Comparison of ENCODE assay signal across 18 mouse cellular contexts in the genomic region with DNA sequence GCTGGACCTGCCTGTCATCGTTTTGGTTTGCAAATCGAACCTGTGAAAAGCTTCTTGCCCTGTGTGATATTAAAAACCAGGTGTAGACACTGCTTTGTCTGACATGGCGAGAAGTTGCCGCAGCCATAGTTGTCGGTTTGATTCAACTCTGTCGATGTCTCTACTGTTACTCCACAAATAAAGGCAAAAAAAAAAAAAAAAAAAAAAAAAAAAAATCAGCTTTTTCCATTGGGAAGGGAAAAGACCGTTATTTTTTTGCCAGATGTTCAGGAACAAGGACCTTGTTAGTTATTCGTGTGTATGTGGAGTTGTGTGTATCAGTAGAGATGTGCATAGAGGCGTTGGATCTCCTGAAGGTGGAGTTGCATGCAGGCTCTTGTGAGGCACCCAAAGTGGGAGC. TPM values are rescaled to one million over a fixed set of nuclear protein-coding genes. Genes with fewer than 3 reads are reported as not detected.
A peak's percentile ranks its signal among the peaks of the same experiment; 100 is the strongest.
DNase-seq lines count a peak whose midpoint lies in the region; ATAC-seq and TF ChIP-seq lines count a peak whose summit lies in the region.
"Had no signal": no experiment of that assay in that cellular context is flagged by ENCODE, and none has a peak within 500 bp of the region (broad histone marks: within the 10 kb centered on the region; RNA-seq: fewer than 3 reads in every experiment).

No protein-coding gene starts in this region.

- H3K4me2 ChIP-seq in intestine, embryonic 15.5 days (replicated peaks), result peak overlapping the region; percentile 53; the same call in 1 of the 2 replicates
- H3K4me2 ChIP-seq in intestine, embryonic 16.5 days (ENCODE audit: low read depth, low read length), result no peak overlapping the region
- 0 out of 2 replicates have a peak overlapping the region, but pooled peaks have one; percentile 48 for H3K4me2 ChIP-seq in forebrain, embryonic 15.5 days (replicated peaks)
- H3K4me2 ChIP-seq in hindbrain, postnatal 0 days (ENCODE audit: low read depth, low read length), result peak overlapping the region; percentile 52
- peak overlapping the region; percentile 48 for H3K4me2 ChIP-seq in midbrain, embryonic 15.5 days

- H3K9me3 ChIP-seq in intestine, embryonic 15.5 days, result no peaks in the 10 kb centered on the region
- H3K9me3 ChIP-seq in intestine, embryonic 16.5 days (ENCODE audit: control insufficient read depth, low read length), result no peaks in the 10 kb centered on the region
- H3K9me3 ChIP-seq in forebrain, embryonic 15.5 days, result no peaks in the 10 kb centered on the region
- no peaks in the 10 kb centered on the region for H3K9me3 ChIP-seq in hindbrain, postnatal 0 days (ENCODE audit: low read length)
- H3K9me3 ChIP-seq in midbrain, embryonic 15.5 days, result no peaks in the 10 kb centered on the region
- H3K9me3 ChIP-seq: limb, embryonic 15.5 days had no signal

- no peaks in the 10 kb centered on the region for H3K36me3 ChIP-seq in intestine, embryonic 15.5 days
- H3K36me3 ChIP-seq in intestine, embryonic 16.5 days (ENCODE audit: control insufficient read depth, insufficient read depth, low read length), result no peaks in the 10 kb centered on the region
- no peaks in the 10 kb centered on the region for H3K36me3 ChIP-seq in forebrain, embryonic 15.5 days
- no peaks in the 10 kb centered on the region for H3K36me3 ChIP-seq in hindbrain, postnatal 0 days (ENCODE audit: insufficient read depth, low read length)
- H3K36me3 ChIP-seq in midbrain, embryonic 15.5 days (replicated peaks), result no peaks in the 10 kb centered on the region
- H3K36me3 ChIP-seq: limb, embryonic 15.5 days had no signal

- 55% methylated on average over 9 of the region's 9 CpGs for WGBS in intestine, embryonic 15.5 days
- 59% methylated on average over 9 of the region's 9 CpGs for WGBS in intestine, embryonic 16.5 days
- 51% methylated on average over 9 of the region's 9 CpGs for WGBS in forebrain, embryonic 15.5 days
- 52% methylated on average over 9 of the region's 9 CpGs for WGBS in hindbrain, postnatal 0 days
- WGBS in midbrain, embryonic 15.5 days, result 44% methylated on average over 9 of the region's 9 CpGs

- no peak overlapping the region for H3K27ac ChIP-seq in intestine, embryonic 15.5 days
- H3K27ac ChIP-seq in intestine, embryonic 16.5 days (ENCODE audit: low read length), result no peak overlapping the region
- H3K27ac ChIP-seq in forebrain, embryonic 15.5 days (replicated peaks), result no peak overlapping the region
- no peak overlapping the region for H3K27ac ChIP-seq in hindbrain, postnatal 0 days
- peak overlapping the region; percentile 45; the same call in 1 of the 2 replicates for H3K27ac ChIP-seq in midbrain, embryonic 15.5 days
- H3K27ac ChIP-seq: limb, embryonic 15.5 days had no signal

- TF ChIP-seq CTCF in hindbrain, postnatal 0 days (IDR thresholded peaks at IDR 0.05; ENCODE audit: low read depth), result no peak

- H3K27me3 ChIP-seq in intestine, embryonic 15.5 days (replicated peaks), result 0 out of 2 replicates have a peak, but pooled peaks cover 2% of the 10 kb centered on the region
- no peaks in the 10 kb centered on the region for H3K27me3 ChIP-seq in intestine, embryonic 16.5 days (replicated peaks; ENCODE audit: control insufficient read depth, insufficient read depth, low read length)
- H3K27me3 ChIP-seq in forebrain, embryonic 15.5 days, result no peaks in the 10 kb centered on the region
- no peaks in the 10 kb centered on the region for H3K27me3 ChIP-seq in hindbrain, postnatal 0 days (ENCODE audit: insufficient read depth, low read length)
- no peaks in the 10 kb centered on the region for H3K27me3 ChIP-seq in midbrain, embryonic 15.5 days (replicated peaks)
- H3K27me3 ChIP-seq: limb, embryonic 15.5 days had no signal

- no peak overlapping the region for H3K4me3 ChIP-seq in intestine, embryonic 15.5 days (replicated peaks)
- no peak overlapping the region for H3K4me3 ChIP-seq in intestine, embryonic 16.5 days (ENCODE audit: low read length)
- H3K4me3 ChIP-seq in forebrain, embryonic 15.5 days, result no peak overlapping the region
- no peak overlapping the region for H3K4me3 ChIP-seq in hindbrain, postnatal 0 days (ENCODE audit: low read length)
- H3K4me3 ChIP-seq in midbrain, embryonic 15.5 days, result no peak overlapping the region

- no peak for ATAC-seq in intestine, embryonic 15.5 days
- no peak for ATAC-seq in intestine, embryonic 16.5 days
- no peak for ATAC-seq in forebrain, embryonic 15.5 days (replicated peaks)
- no peak for ATAC-seq in hindbrain, postnatal 0 days
- ATAC-seq in midbrain, embryonic 15.5 days (replicated peaks), result 0 out of 2 replicates have a peak, but pooled peaks have one; percentile 7
- ATAC-seq in megakaryocyte progenitor cell, adult 5-6 weeks (replicated peaks; ENCODE audit: poor library complexity), result no peak
- ATAC-seq: CD4-positive, CD25-positive, alpha-beta regulatory T cell, adult 4 months; Patski had no signal

- no peak overlapping the region for H3K9ac ChIP-seq in intestine, embryonic 15.5 days
- no peak overlapping the region for H3K9ac ChIP-seq in intestine, embryonic 16.5 days (ENCODE audit: low read depth, low read length)
- no peak overlapping the region for H3K9ac ChIP-seq in forebrain, embryonic 15.5 days (replicated peaks)
- H3K9ac ChIP-seq in hindbrain, postnatal 0 days (replicated peaks; ENCODE audit: low read length), result no peak overlapping the region
- H3K9ac ChIP-seq in midbrain, embryonic 15.5 days, result no peak overlapping the region
- H3K9ac ChIP-seq: limb, embryonic 15.5 days had no signal

- peaks cover 8% of the 10 kb centered on the region for H3K4me1 ChIP-seq in intestine, embryonic 15.5 days (replicated peaks)
- peaks cover 4% of the 10 kb centered on the region; the same call in 1 of the 2 replicates for H3K4me1 ChIP-seq in intestine, embryonic 16.5 days (ENCODE audit: control insufficient read depth, insufficient read depth, low read length)
- H3K4me1 ChIP-seq in forebrain, embryonic 15.5 days, result peaks cover 12% of the 10 kb centered on the region
- 0 out of 2 replicates have a peak, but pooled peaks cover 11% of the 10 kb centered on the region for H3K4me1 ChIP-seq in hindbrain, postnatal 0 days (ENCODE audit: insufficient read depth, low read length)
- H3K4me1 ChIP-seq in midbrain, embryonic 15.5 days, result peaks cover 14% of the 10 kb centered on the region

- no peak for DNase-seq in hindbrain, postnatal 0 days (ENCODE audit: low spot score)
- DNase-seq in thymus, postnatal 0 days (ENCODE audit: low spot score), result no peak
- DNase-seq in testis, postnatal 14 days (ENCODE audit: low spot score), result no peak
- DNase-seq: cerebellum, adult 9-10 months; gastrocnemius, postnatal 14 days; kidney, adult 11 months; layer of hippocampus, postnatal 36 days; lung, adult 2 months; right cerebral cortex, postnatal 4 days; thymus, postnatal 4 days had no signal

RNA-seq across cellular contexts. Expression of a gene that starts 36.7 kb away (rescaled TPM):
- 15.0 and 16.2 TPM in 2 replicates for polyA plus RNA-seq in intestine, embryonic 15.5 days (2015; fragmentation: Nextera tagmentation; extraction: Ambion mirVana)
- 8.5 and 11.2 TPM in 2 replicates for polyA plus RNA-seq in intestine, embryonic 16.5 days (2015; fragmentation: Nextera tagmentation; extraction: Ambion mirVana)
- polyA plus RNA-seq in forebrain, embryonic 15.5 days (2015; fragmentation: Nextera tagmentation; extraction: Ambion mirVana), result 6.2 and 6.9 TPM in 2 replicates
- 2.4 and 4.0 TPM in 2 replicates for total RNA-seq in hindbrain, postnatal 0 days (2014; rRNA removed)
- 8.2 and 9.1 TPM in 2 replicates for polyA plus RNA-seq in hindbrain, postnatal 0 days (2015; fragmentation: Nextera tagmentation; extraction: Ambion mirVana)
- polyA plus RNA-seq in midbrain, embryonic 15.5 days (2015; fragmentation: Nextera tagmentation; extraction: Ambion mirVana), result 6.1 and 7.2 TPM in 2 replicates
- 0.37 and 0.52 TPM in 2 replicates for total RNA-seq in megakaryocyte progenitor cell, adult 5-6 weeks (2015)
- total RNA-seq in megakaryocyte progenitor cell, adult 5-6 weeks (2017), result not detected in 2 replicates
- 4.3 and 4.4 TPM in 2 replicates for polyA plus RNA-seq in thymus, postnatal 0 days (2015; fragmentation: Nextera tagmentation; extraction: Ambion mirVana)
